Mouse (Mus musculus) heart, postnatal 10 days (tissue): Measurements from ENCODE around the gene Hk1. TPM values are rescaled to one million over a fixed set of nuclear protein-coding genes. Genes with fewer than 3 reads are reported as not detected.

Experiments used
- DNase-seq, 2 experiments: peaks; one replicate each; pipeline ENCODE4 v3.0.0; 2021
- intact Hi-C: fragments of 180-260 bp; cut with DNase I; formaldehyde crosslinking; loops from one replicate; pipeline ENCODE4 v1.15.1; 2025
- total RNA-seq, 2 experiments: library from RNA; stranded (reverse); gene quantifications; 2 replicates each; pipeline ENCODE4 v1.2.3; 2021

The Hk1 gene
- total RNA-seq, 2 experiments from 2014 or later = 167 to 178 TPM

DNA sequence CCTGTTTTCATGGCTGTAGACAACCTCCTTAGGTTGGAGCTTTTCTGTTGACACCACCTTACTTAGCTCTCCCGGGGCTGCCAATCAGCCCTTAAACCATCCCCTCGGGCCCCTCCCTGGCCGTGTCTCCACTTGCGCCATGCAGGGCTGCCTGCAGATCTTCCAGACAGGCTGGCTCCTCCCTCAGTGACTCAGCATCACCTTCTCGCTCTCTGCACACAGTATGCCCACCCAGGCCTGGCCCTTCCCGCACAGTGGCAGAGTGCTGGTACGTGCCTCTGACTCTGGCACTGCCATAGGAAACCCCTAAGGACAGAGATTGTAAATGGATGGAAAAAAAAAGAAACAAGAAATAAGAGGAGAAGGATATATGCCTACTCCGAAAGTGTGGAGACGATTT, 96.9 kb downstream of the Hk1 start:
- DNase-seq = no peak
- intact Hi-C loops = no loop called here

DNA sequence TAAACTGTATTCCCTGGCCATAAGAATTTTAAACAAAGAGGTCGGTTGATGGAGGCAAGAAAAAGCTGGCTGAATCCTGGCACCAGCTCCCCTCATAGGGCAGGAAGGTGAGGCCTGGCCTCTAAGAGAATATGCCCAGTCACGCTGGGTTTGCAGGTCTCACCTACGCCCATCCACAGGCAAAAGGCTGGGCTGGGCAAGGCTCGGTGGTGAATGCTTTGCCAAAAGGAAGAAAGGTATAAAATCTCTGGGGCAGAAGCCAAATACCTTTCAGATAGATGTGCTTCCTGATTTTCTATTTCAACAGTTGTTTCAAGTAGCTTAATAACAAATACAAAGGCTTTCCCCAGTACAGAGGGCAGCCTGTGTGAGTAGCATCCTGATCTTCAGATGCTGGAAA, 100.0 kb downstream of the Hk1 start:
- intact Hi-C loops = loop anchor here (5.0 kb wide), 1 partner anchor 63 kb away; no protein-coding TSS in a partner anchor
- DNase-seq = no peak

DNA sequence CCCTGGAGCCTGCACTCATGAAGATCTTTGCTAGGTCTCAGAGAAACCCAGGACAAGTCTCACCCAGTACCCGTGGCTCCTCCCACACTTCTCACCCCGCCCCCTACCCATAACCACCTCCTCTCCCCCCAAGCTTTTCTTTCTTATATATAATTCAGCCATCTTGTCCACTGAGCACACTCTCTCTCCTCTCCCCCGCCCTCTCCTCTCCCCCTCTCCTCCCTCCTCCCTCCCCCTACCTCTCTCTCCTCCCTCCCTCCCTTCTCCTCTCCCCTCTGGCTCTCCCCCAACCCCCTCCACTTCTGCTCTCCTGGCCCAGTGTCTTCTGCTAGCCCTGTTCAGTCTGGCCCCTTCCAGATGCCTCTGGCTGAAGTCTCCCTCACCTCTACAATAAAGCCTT, 100.6 kb downstream of the Hk1 start:
- DNase-seq = no peak
- intact Hi-C loops = loop anchor here (5.0 kb wide), 1 partner anchor 63 kb away; no protein-coding TSS in a partner anchor

DNA sequence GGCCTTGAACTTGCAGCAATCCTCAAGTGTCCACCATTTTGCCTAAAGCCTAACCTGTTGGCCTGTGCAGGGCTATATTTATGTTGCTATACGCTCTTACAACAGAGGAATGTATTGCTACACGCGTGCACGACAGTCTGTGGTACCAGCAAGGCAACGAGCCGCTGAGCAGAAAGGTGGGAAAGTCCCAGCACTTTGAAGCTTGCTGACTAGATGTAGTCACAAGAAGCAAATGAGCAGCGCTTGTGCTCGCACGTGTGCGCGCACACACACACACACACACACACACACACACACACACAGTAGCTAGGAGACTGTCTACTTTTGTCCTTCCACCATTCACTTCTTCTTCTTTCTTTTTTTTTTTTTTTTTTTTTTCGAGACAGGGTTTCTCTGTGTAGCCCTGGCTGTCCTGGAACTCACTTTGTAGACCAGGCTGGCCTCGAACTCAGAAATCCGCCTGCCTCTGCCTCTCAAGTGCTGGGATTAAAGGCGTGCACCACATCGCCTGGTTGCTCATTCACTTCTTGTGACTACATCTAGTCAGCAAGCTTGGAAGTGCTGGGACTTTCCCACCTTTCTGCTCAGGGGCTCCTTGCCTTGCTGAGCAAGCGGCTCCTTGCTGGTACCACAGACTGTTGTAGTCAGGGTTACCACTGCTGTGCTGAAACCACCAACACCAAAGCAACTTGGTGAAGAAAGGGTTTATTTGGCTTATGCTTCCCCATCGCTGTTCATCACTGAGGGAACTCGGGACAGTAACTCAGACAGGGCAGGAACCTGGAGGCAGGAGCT, 102.0 kb downstream of the Hk1 start:
- intact Hi-C loops = loop anchor here (5.0 kb wide), 1 partner anchor 65 kb away; no protein-coding TSS in a partner anchor
- no peak for DNase-seq

DNA sequence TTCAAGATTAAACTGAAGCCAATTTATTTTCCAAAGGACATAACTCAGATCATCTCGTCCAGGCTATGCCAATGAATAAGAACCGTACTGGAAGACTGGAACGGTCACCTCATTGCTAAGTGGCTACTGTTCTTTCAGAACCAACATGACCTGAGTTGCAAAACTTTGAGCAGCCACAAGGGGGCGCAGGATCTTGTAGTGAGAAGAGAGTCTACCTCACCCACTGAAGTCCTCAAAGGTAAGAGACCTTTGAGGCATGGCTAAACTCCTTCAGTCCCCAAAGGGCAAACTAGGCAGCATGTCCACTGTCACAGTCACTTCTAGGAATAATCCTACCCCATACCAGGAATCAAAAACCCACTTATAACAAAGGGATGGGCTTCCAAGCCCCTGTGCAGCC, 104.5 kb downstream of the Hk1 start:
- intact Hi-C loops = loop anchor here (1.0 to 5.0 kb wide), 3 partner anchors 67 to 136 kb away; no protein-coding TSS in a partner anchor
- peak; percentile 82 to 92 for DNase-seq

DNA sequence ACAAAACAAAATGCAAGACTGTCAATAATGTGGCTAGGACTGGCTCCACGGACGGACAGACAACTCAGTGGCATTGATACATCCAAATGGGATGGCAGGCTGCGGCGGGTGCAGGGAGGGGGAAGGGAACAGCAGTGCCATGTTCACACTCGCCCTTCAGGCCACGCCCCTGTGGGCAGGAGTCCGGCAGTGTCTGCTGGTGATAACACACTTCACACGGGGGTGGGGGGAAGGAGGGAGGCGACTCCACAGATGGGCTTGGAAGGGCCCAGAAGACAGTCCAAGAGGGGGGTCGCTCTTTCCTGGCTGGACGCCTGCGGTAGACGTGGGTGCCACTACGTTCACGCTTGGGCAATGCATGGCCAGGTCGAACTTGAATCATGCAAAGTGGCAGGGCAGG, 110.4 kb downstream of the Hk1 start:
- DNase-seq = no peak
- intact Hi-C loops = no loop called here

DNA sequence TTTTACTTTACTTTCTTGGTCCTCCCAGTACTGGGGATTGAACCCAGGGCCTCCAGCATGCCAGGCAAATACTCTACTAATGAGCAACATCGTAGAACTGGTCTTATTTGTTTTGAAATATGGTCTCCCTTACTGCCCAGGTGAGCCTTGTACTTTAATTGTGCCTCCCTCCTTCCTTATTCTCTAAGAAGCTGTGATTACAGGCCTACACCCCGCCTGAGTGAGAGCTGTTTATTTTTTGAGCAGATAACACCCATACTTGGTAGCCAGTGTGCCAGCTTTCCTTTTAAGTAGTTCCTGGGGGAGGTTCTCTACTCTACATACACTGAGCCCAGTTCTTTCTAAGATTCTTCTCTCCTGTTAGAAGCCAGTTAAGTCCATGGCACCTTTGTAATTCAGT, 115.4 kb downstream of the Hk1 start:
- intact Hi-C loops = no loop called here
- DNase-seq = no peak

DNA sequence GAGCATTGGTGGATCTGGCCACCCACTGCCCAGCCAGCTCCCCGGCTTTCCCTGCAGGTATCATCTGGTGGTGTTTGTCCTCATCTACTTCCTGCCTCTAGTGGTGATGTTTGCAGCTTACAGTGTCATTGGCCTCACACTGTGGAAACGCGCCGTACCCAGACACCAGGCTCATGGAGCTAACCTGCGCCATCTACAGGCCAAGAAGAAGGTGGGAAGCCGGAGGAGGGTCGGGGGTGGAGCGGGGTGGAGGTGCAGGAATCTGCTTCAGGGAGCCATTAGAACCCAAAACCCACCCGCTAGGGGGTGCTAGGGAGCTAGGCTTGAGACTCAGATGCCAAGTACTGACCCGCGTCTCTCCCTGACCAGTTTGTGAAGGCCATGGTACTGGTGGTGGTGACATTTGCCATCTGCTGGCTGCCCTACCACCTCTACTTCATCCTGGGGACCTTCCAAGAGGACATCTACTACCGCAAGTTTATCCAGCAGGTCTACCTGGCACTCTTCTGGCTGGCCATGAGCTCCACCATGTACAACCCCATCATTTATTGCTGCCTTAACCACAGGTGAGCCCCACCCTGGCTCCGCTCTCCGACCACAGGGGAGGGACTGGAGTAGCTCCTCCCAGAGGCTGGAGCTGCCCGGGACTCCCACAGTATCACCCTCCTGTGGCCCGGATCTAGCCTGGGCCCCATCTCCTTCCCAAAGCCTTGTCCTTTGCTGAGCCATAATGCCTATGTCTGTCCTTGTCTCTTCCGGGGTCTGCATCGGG, 118.4 kb downstream of the Hk1 start:
- DNase-seq = peak; percentile 48 to 65

DNA sequence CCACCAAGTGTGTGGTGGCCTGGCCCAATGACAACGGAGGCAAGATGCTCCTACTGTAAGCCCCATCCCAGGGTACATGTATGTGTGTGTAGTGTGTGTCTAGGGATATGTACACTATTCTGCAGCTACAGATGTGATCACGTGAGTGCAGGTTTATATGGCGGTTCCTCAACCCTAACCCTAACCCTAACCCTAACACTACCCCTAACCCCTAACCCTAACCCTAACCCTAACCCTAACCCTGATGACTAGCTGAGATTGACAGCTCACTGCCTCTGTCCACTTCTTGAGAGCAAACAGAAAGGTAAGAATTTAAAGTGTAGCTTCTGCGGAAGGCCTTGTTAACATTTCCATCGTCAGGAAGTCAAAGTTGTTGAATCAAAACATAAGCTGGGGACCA, 121.4 kb downstream of the Hk1 start:
- intact Hi-C loops = no loop called here

More for the DNA sequence above, 118.4 kb downstream of the Hk1 start:
- intact Hi-C loops = no loop called here

DNA sequence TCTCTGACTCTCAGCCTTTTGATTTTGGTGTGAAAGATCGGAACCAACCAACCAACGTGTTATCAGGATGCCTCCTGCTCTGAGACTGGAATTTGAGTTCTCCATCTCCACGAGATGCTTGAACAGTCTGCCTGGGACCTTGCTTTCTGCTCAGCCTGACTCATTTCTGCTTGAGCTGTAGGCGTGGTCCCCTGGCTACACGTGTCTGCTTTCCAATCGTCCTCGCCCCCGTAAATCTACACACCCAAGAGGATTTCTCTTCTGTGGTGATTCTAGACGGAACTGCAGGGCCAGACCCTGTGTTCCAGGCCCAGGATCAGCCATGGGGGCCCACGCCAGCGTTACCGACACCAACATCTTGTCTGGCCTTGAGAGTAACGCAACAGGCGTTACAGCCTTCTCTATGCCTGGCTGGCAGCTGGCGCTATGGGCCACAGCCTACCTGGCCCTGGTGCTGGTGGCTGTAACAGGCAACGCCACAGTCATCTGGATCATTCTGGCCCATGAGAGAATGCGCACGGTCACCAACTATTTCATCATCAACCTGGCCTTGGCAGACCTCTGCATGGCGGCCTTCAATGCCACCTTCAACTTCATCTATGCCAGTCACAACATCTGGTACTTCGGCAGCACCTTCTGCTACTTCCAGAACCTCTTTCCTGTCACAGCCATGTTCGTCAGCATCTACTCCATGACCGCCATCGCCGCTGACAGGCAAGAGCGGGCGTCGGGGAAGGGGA, 127.0 kb downstream of the Hk1 start:
- DNase-seq = no peak
- intact Hi-C loops = no loop called here

More for the DNA sequence above, 121.4 kb downstream of the Hk1 start:
- DNase-seq = no peak

DNA sequence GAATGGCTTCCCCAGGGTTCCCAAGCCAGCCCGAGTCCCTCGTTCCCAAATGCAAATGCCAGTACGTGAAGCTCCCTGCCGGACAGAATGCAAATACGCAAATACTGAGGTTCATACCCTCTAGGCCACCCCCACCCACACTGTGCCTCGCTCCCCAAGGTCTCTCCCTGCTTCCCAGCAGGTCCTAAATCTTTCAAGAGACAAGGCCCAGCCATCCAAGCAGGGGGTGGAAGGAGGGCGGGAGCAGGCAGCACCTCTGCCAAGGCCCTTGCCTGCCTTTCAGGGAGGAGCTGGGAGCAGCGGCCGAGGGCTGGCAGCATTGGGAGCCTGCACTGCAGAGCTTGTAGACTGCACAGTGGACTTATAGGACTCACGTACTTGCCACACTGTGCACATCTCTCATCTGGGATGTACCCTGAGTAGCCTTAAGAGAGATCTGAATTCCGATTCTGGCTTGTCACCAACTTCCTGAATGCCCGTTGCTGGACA, 127.7 kb downstream of the Hk1 start, which contains the start of gene Tacr2:
Gene Tacr2, plus strand, starts transcription at position 439 of the 489 bp plus-strand sequence.
- no peak for DNase-seq

DNA sequence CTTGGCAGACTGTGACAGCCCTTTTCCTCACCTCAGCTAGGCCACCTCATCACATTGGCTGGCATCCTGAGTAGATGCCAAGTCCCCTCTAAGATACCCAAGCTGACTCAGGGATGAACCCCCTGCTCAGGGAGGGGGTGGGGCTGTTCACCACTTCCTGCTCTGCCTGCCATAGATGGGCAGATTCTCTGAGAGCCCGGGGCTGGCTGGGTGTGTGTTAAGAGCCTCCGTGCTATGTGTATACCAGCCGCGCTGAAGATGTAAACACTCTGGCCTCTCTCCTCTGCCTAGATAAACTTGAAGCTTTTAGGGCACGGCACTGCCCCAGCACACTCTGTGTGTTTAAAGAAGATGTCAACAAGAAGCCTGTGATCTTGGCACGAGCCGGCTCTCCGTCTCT, 131.9 kb downstream of the Hk1 start:
- intact Hi-C loops = loop anchor here (10.0 kb wide), 1 partner anchor 263 kb away; no protein-coding TSS in a partner anchor
- no peak for DNase-seq

More for the DNA sequence above, 127.7 kb downstream of the Hk1 start, which contains the start of gene Tacr2:
- intact Hi-C loops = no loop called here

DNA sequence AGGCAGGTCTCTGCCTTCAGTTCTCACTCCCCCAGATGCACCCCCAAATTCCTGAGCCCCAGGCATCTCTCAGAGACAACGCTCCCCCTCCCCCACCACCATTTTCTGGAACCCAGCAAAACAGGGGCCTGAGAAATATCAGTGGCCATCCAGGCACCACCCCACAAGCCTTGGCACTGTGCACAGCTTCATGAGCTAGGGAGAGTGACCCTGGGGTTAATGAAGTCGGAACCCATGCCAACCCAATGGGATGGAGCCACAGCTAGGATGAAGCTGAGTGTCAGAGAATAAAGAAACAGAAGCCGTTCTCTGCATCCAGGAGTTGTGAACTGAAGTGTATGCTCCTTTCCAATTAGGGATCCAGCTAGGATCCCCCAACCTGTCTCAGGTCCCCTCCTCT, 132.6 kb downstream of the Hk1 start:
- no peak for DNase-seq
- intact Hi-C loops = loop anchor here (10.0 kb wide), 1 partner anchor 262 kb away; no protein-coding TSS in a partner anchor

DNA sequence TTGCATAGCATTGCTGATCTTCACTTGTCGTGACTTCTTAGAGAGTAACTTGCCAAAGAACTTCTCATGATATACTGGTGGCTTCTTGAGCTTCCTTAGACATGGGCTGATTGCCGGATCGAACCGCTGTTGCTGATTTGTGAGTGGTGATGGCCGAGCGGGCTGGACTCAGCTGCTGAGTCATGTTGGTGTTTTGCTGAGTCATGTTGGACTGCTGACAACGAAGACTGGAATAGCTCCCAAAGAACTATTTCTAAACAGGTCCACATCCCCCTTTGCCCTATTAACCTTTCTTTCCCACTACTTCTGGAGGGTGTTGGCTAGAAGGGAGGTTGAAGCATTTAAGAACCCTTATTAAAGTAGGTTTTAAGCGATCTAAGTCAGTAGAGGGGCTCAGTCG, 135.6 kb downstream of the Hk1 start:
- intact Hi-C loops = loop anchor here (10.0 kb wide), 1 partner anchor 259 kb away; no protein-coding TSS in a partner anchor
- no peak for DNase-seq

DNA sequence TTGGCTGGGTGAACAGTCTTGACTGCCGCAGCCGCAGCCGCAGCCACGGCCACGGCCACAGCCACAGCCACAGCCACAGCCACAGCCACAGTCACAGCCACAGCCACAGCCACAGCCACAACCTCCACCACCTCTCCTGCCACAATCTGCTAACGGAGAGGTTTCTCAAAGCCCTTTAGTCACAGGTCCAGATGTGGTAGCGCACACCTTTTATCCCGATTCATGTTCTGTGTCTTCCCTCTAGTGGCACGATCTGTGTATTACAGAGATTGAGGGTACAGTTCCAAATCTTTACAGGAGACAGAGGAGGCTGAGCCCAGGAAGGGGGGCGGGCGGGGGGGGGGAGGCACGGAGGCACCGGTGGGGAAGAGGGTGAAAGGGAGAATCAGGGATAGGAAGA, 136.8 kb downstream of the Hk1 start:
- peak; percentile 69 to 76 for DNase-seq
- intact Hi-C loops = loop anchor here (1.0 to 10.0 kb wide), 3 partner anchors 56 to 258 kb away; no protein-coding TSS in a partner anchor

DNA sequence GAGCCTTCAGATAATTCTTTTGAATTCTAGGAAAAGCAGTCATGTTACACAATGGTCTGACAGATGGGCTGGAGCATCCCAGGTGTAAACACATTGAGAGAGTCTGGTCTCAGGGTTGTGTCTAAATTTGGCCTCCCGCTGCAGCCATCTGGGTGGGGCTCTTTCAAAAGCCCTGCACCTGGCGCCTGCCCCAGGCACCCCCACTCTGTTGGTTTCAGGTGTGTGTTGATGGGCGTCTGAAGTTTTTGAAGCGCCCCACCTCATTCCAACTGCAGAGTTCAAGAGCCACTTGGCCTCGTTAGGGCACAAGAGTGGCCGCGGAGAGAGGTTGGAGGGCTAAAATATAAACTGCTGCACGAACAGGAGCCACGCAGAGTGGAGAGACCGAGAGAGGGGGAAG, 137.3 kb downstream of the Hk1 start:
- intact Hi-C loops = loop anchor here (10.0 kb wide), 1 partner anchor 258 kb away; no protein-coding TSS in a partner anchor
- DNase-seq = no peak

DNA sequence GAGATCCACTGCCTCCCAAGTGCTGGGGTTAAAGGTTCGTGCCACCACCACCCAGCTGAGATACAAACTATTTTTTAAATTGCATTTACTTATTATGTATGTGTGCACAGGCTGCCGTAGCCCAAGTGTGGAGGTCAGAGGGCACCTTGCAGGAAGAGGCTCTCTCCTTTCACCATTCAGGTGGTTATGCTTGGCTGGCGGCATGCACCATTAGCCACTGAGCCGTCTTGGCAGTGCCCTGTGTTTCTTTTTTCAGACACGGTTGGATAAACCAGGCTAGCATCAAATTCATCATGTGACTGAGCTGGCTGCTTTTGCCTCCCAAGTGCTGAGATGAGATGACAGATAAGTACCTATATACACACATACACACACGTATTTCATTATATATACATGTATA, 140.4 kb downstream of the Hk1 start:
- peak; percentile 32 to 38 for DNase-seq
- intact Hi-C loops = no loop called here

DNA sequence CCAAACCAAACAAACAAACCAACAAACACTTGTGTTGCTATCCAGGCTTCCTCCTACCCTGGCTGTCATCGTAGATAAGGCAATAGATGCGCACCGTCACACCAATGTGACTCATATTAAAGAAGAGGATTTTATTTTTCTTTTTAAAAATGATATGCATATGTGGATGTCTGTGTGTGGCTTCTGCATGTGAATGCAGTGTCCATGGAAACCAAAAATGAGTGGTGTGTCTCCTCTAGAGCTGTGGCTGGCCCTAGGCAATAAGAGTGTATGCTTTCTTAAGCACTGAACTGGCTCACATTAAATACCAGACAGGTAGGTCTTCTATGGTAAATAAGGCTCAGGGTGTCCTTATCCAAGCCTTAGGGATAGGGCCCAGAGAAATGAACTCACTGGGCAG, 141.0 kb downstream of the Hk1 start:
- intact Hi-C loops = no loop called here
- DNase-seq = no peak

DNA sequence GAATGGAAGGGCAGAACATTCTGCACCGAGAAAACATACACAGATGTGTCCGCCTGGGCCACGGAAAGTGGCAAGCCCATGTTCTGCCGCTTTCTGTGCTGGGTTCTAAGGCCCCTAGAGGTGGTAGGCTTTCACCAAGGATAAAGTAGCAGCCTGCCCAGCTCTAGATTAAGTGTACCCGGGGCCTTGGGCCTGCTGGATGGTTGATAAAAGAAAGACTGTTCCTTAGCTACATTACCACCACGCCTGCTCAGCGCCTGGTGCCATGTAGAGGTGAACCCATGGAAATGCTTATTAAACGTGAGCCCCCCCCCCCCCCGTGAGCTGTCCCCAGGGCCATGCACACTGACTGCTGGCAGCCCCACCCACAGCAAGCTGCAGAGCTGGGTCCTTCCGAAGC, 142.5 kb downstream of the Hk1 start:
- DNase-seq = no peak
- intact Hi-C loops = no loop called here

DNA sequence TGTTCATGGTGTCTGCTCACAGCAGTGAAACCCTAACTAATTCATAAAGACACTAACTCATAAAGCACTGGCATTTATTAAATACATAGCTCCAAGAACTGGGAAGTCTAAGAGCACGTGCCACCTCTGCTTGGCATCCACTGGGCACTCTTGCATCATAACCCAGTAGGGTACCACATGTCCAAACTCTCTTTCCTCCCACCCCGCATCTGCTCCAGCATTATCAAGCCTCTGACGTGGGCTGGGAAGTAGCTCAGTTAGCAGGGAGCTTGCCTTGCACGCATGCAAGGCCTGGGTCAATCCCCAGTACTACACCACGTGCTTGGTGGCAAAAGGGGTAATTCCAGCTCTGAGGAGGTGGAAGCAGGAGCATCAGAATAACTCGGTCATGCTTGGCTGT, 143.5 kb downstream of the Hk1 start:
- intact Hi-C loops = no loop called here
- no peak for DNase-seq
